Mouse (Mus musculus): ENCODE results near the gene Lck. TPM values are rescaled to one million over a fixed set of nuclear protein-coding genes. Genes with fewer than 3 reads are reported as not detected.

Lck gene
- total RNA-seq (2021): 1 to 10 TPM in 1 of 2 experiments, under 1 TPM in 1; 0.34 to 2.0 TPM
- long read RNA-seq, experiment 1, partial matches to known transcripts: 0 of 2 reads
- long read RNA-seq, experiment 1, other reads (novel, unspliced or antisense): 2 of 2 reads
- long read RNA-seq, experiment 2, partial matches to known transcripts: 0 of 2 reads
- long read RNA-seq, experiment 2, other reads (novel, unspliced or antisense): 0 of 2 reads

GRCm38 (mm10) chr4:129573430-129573829 lies at the start of gene Lck:
TSS of gene Lck (minus strand) at chr4:129573641.
- no peak for DNase-seq (ENCODE audit: low spot score in 2 of 2)

- peak in 1 of 2 experiments; percentile 13 for DNase-seq (ENCODE audit: low spot score in 2 of 2)
Observed at GRCm38 (mm10) chr4:129622803-129623535, 49.5 kb upstream of the Lck start.

- DNase-seq (ENCODE audit: low spot score in 2 of 2): no peak
Observed at GRCm38 (mm10) chr4:129622120-129622802, 48.8 kb upstream of the Lck start.

- DNase-seq (ENCODE audit: low spot score in 2 of 2): peak in 1 of 2 experiments; percentile 22
Observed at GRCm38 (mm10) chr4:129621283-129621841, 47.9 kb upstream of the Lck start.

- no peak for DNase-seq (ENCODE audit: low spot score in 2 of 2)
Observed at GRCm38 (mm10) chr4:129620419-129621282, 47.2 kb upstream of the Lck start.

GRCm38 (mm10) chr4:129618786-129619691 lies 45.6 kb upstream of the Lck start, which contains the start of gene Iqcc:
TSS of gene Iqcc (minus strand) at chr4:129619099.
- DNase-seq (ENCODE audit: low spot score in 2 of 2): peak; percentile 92 to 96

GRCm38 (mm10) chr4:129618031-129618430 lies 44.6 kb upstream of the Lck start:
- DNase-seq (ENCODE audit: low spot score in 2 of 2): no peak

GRCm38 (mm10) chr4:129617121-129617641 lies 43.7 kb upstream of the Lck start:
- DNase-seq (ENCODE audit: low spot score in 2 of 2): no peak

GRCm38 (mm10) chr4:129616631-129617030 lies 43.2 kb upstream of the Lck start:
- no peak for DNase-seq (ENCODE audit: low spot score in 2 of 2)

- DNase-seq (ENCODE audit: low spot score in 2 of 2): no peak
Observed at GRCm38 (mm10) chr4:129615801-129616290, 42.4 kb upstream of the Lck start.

- no peak for DNase-seq (ENCODE audit: low spot score in 2 of 2)
Observed at GRCm38 (mm10) chr4:129614093-129614492, 40.7 kb upstream of the Lck start, which contains the start of gene Dcdc2b. TSS of gene Dcdc2b (minus strand) at chr4:129614257.

- no peak for DNase-seq (ENCODE audit: low spot score in 2 of 2)
Observed at GRCm38 (mm10) chr4:129610472-129610871, 37.0 kb upstream of the Lck start.

GRCm38 (mm10) chr4:129610026-129610425 lies 36.6 kb upstream of the Lck start:
- no peak for DNase-seq (ENCODE audit: low spot score in 2 of 2)

GRCm38 (mm10) chr4:129609139-129609631 lies 35.7 kb upstream of the Lck start:
- DNase-seq (ENCODE audit: low spot score in 2 of 2): no peak

GRCm38 (mm10) chr4:129608426-129609025 lies 35.1 kb upstream of the Lck start:
- peak; percentile 56 to 80 for DNase-seq (ENCODE audit: low spot score in 2 of 2)

GRCm38 (mm10) chr4:129600233-129601158 lies 27.1 kb upstream of the Lck start, which contains the start of the genes Eif3i and Tmem234:
TSS of gene Eif3i (minus strand) at chr4:129600648.
TSS of gene Tmem234 (plus strand) at chr4:129600668.
- DNase-seq (ENCODE audit: low spot score in 2 of 2): peak; percentile 67 to 83

- DNase-seq (ENCODE audit: low spot score in 2 of 2): no peak
Observed at GRCm38 (mm10) chr4:129588865-129589264, 15.4 kb upstream of the Lck start.

All from gastrocnemius, postnatal 4 days (tissue).